Mouse (Mus musculus) spleen, postnatal 4 days (tissue): ENCODE data around the gene Serpinb1a.

Experiments used
- DNase-seq, 2 experiments: peaks; one replicate each; pipeline ENCODE4 v3.0.0; 2022; ENCODE audit warnings: low spot score in 2 of 2

Serpinb1a gene

GRCm38 (mm10) chr13:32839314-32839713 lies 11.7 kb downstream of the Serpinb1a start:
- DNase-seq, result peak in 1 of 2 experiments; percentile 31

- peak in 1 of 2 experiments; percentile 20 for DNase-seq
Measured at GRCm38 (mm10) chr13:32834513-32834912, 16.5 kb downstream of the Serpinb1a start.

GRCm38 (mm10) chr13:32833237-32833636 lies 17.7 kb downstream of the Serpinb1a start:
- no peak for DNase-seq

GRCm38 (mm10) chr13:32832776-32833175 lies 18.2 kb downstream of the Serpinb1a start:
- DNase-seq, result no peak

GRCm38 (mm10) chr13:32831505-32832273 lies 19.3 kb downstream of the Serpinb1a start:
- DNase-seq, result peak in 1 of 2 experiments; percentile 54

- DNase-seq, result no peak
Measured at GRCm38 (mm10) chr13:32828886-32829285, 22.1 kb downstream of the Serpinb1a start.

GRCm38 (mm10) chr13:32827951-32828350 lies 23.0 kb downstream of the Serpinb1a start:
- peak; percentile 75 to 91 for DNase-seq

- DNase-seq, result no peak
Measured at GRCm38 (mm10) chr13:32827111-32827822, 23.7 kb downstream of the Serpinb1a start.

- DNase-seq, result no peak
Measured at GRCm38 (mm10) chr13:32825546-32825945, 25.4 kb downstream of the Serpinb1a start.

- DNase-seq, result no peak
Measured at GRCm38 (mm10) chr13:32824377-32825330, 26.3 kb downstream of the Serpinb1a start.

- no peak for DNase-seq
Measured at GRCm38 (mm10) chr13:32823126-32823525, 27.9 kb downstream of the Serpinb1a start.

GRCm38 (mm10) chr13:32821671-32822070 lies 29.3 kb downstream of the Serpinb1a start:
- no peak for DNase-seq

GRCm38 (mm10) chr13:32819926-32820325 lies 31.1 kb downstream of the Serpinb1a start:
- DNase-seq, result no peak

GRCm38 (mm10) chr13:32819241-32819640 lies 31.7 kb downstream of the Serpinb1a start:
- no peak for DNase-seq

- no peak for DNase-seq
Measured at GRCm38 (mm10) chr13:32807624-32808023, 43.4 kb downstream of the Serpinb1a start.

GRCm38 (mm10) chr13:32806820-32807219 lies 44.2 kb downstream of the Serpinb1a start:
- DNase-seq, result no peak

- no peak for DNase-seq
Measured at GRCm38 (mm10) chr13:32803701-32804345, 47.2 kb downstream of the Serpinb1a start.

- DNase-seq, result peak; percentile 40 to 78
Measured at GRCm38 (mm10) chr13:32802259-32803081, 48.5 kb downstream of the Serpinb1a start, which contains the start of gene D930007J09Rik. Gene D930007J09Rik (minus strand): TSS chr13:32802849.

- DNase-seq, result peak; percentile 92 to 93
Measured at GRCm38 (mm10) chr13:32801693-32802221, 49.2 kb downstream of the Serpinb1a start, which contains the start of gene Wrnip1. Gene Wrnip1 (plus strand): TSS chr13:32802038.

- peak; percentile 45 to 66 for DNase-seq
Measured at GRCm38 (mm10) chr13:32800859-32801258, 50.1 kb downstream of the Serpinb1a start.
